ENCODE assay signal across 8 mouse cellular contexts in the genomic region with DNA sequence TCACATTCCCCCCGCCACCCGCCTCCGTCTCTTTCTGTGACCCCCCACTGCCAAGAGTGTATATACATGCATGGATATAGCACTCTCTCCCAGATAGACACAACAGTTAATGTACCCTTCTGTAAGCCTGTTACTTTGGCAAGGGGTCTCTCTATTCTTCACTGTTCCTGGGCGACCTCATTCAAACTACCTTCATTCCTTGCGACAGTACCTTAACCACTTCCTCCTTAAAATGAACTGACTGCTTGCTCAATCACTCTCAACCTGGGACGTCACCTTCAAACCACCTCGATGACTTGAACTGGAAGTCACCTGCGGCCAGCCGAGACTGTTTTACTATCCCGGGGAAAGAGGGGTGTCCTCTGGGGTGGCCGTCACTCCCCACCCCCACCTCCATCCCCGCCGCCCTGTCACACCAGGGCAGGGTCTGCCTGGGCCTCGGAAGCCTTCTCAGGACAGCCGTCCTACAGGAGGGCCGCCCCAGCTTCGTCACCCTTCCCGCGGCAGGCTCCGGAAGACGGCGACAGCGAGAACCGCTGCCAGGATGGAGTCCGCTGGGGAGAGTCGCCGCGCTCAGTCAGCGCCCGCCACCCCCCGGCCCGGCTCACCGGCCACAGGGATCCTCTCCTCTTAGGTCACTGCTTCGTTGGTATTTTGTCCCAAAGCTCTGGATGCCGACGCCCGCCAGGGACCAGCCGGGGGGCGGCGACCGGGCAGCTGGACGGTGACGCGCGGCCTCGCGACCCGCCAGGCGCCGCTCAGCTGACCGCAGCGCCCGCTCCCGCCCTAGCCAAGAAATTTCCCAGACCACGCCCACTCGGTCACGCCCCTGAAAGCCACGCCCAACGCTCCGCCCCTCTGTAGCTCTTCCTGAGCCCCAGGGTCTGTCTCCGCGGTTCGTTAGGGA. TPM values are rescaled to one million over a fixed set of nuclear protein-coding genes. Genes with fewer than 3 reads are reported as not detected.
DNase-seq lines count a peak whose midpoint lies in the region; ATAC-seq and TF ChIP-seq lines count a peak whose summit lies in the region.

A gene (minus strand): TSS at position 753 of the 907 bp plus-strand sequence.

- DNase-seq in MN1 (ENCODE audit: low spot score): peak; percentile 82
- DNase-seq in cerebellum, adult 9-11 months: peak; percentile 76
- peak; percentile 40 to 86 for DNase-seq in frontal cortex, adult 2 months (ENCODE audit: extremely low spot score in 1 of 2, low spot score in 1 of 2)
- DNase-seq in hindbrain, embryonic 11.5 days (ENCODE audit: low spot score): peak; percentile 94
- peak; percentile 83 to 87 for DNase-seq in layer of hippocampus, postnatal 10 days (ENCODE audit: low spot score in 2 of 2)
- peak; percentile 88 for DNase-seq in lung, postnatal 0 days (ENCODE audit: low spot score)
- DNase-seq in ovary, postnatal 10 days (ENCODE audit: low spot score): peak; percentile 58
- peak; percentile 45 for DNase-seq in thymus, postnatal 0 days (ENCODE audit: low spot score)

- peaks cover 15% of the 10 kb centered on the region; the same call in 1 of the 2 replicates for H3K27me3 ChIP-seq in hindbrain, embryonic 11.5 days (ENCODE audit: control insufficient read depth, insufficient read depth, low read length)
- no peaks in the 10 kb centered on the region for H3K27me3 ChIP-seq in lung, postnatal 0 days (replicated peaks; ENCODE audit: insufficient read depth, low read length)

- H3K4me2 ChIP-seq in hindbrain, embryonic 11.5 days (replicated peaks; ENCODE audit: low read depth, low read length): peak within 1 kb of the TSS; percentile 88
- H3K4me2 ChIP-seq in lung, postnatal 0 days (replicated peaks; ENCODE audit: low read depth, low read length): peak within 1 kb of the TSS; percentile 82

- peak; percentile 10; the same call in 1 of the 2 replicates for TF ChIP-seq CTCF in lung, postnatal 0 days (IDR thresholded peaks at IDR 0.05)

- no peaks in the 10 kb centered on the region; the same call in 1 of the 2 replicates for H3K4me1 ChIP-seq in hindbrain, embryonic 11.5 days (replicated peaks; ENCODE audit: control insufficient read depth, insufficient read depth, low read length)
- peaks cover 10% of the 10 kb centered on the region; the same call in 1 of the 2 replicates for H3K4me1 ChIP-seq in lung, postnatal 0 days (ENCODE audit: insufficient read depth, low read depth, low read length)

- ATAC-seq in hindbrain, embryonic 11.5 days (ENCODE audit: low FRiP score): peak; percentile 90
- peak; percentile 93 for ATAC-seq in lung, postnatal 0 days

- H3K4me3 ChIP-seq in hindbrain, embryonic 11.5 days (ENCODE audit: low read depth, low read length): peak within 1 kb of the TSS; percentile 54
- peak within 1 kb of the TSS; percentile 64 for H3K4me3 ChIP-seq in lung, postnatal 0 days (ENCODE audit: low read depth, low read length)

- H3K9me3 ChIP-seq in hindbrain, embryonic 11.5 days (ENCODE audit: control insufficient read depth, low read length): no peaks in the 10 kb centered on the region
- no peaks in the 10 kb centered on the region for H3K9me3 ChIP-seq in lung, postnatal 0 days (ENCODE audit: low read length)

- WGBS in hindbrain, embryonic 11.5 days: 2% methylated on average over 62 of the region's 63 CpGs
- WGBS in lung, postnatal 0 days: 2% methylated on average over 54 of the region's 63 CpGs

- H3K9ac ChIP-seq in hindbrain, embryonic 11.5 days (ENCODE audit: low read depth, low read length): peak within 1 kb of the TSS; percentile 48
- peak within 1 kb of the TSS; percentile 54; the same call in 1 of the 2 replicates for H3K9ac ChIP-seq in lung, postnatal 0 days (replicated peaks; ENCODE audit: low read depth)

- no peak for TF ChIP-seq EP300 in lung, postnatal 0 days (IDR thresholded peaks at IDR 0.05)

- H3K27ac ChIP-seq in hindbrain, embryonic 11.5 days (ENCODE audit: low read depth, low read length): no peak within 1 kb of the TSS
- H3K27ac ChIP-seq in lung, postnatal 0 days (ENCODE audit: low read length): peak within 1 kb of the TSS; percentile 83

- no peaks in the 10 kb centered on the region for H3K36me3 ChIP-seq in hindbrain, embryonic 11.5 days (ENCODE audit: control insufficient read depth, insufficient read depth, low read length)
- H3K36me3 ChIP-seq in lung, postnatal 0 days (ENCODE audit: insufficient read depth, low read length): no peaks in the 10 kb centered on the region

RNA-seq across cellular contexts. Expression of the gene that starts here (rescaled TPM):
- polyA plus RNA-seq in frontal cortex, adult 2 months (2012; rRNA removed): 11.7 and 13.5 TPM in 2 replicates
- 5.1 and 6.6 TPM in 2 replicates for polyA plus RNA-seq in hindbrain, embryonic 11.5 days (2014; fragmentation: Nextera tagmentation; extraction: Ambion mirVana)
- 10 to 100 TPM; 19.2 to 19.4 TPM for total RNA-seq in layer of hippocampus, postnatal 10 days (2021)
- polyA plus RNA-seq in lung, postnatal 0 days (2015; fragmentation: Nextera tagmentation; extraction: Ambion mirVana): 19.5 and 23.0 TPM in 2 replicates
- 3.2 and 4.0 TPM in 2 replicates for polyA plus RNA-seq in thymus, postnatal 0 days (2015; fragmentation: Nextera tagmentation; extraction: Ambion mirVana)
